Mouse (Mus musculus) limb, embryonic 10.5 days (tissue): Measurements from ENCODE around the gene Nkx2-5. TPM values are rescaled to one million over a fixed set of nuclear protein-coding genes. Genes with fewer than 3 reads are reported as not detected.

ENCODE experiments used
- DNase-seq: peaks from one replicate; pipeline ENCODE4 v3.0.0-alpha.2; 2017; ENCODE audit warnings: low spot score
- H3K27ac ChIP-seq: fragments of 300-500 bp; sonication (generic); 2 replicates; pipeline ENCODE4 v1.5.1; 2016; ENCODE audit warnings: mild to moderate bottlenecking
- H3K27me3 ChIP-seq: fragments of 300-500 bp; sonication (generic); 2 replicates; pipeline ENCODE4 v1.6.1; 2016; ENCODE audit warnings: low read depth, mild to moderate bottlenecking; ENCODE audit not compliant: poor library complexity, severe bottlenecking
- H3K36me3 ChIP-seq: fragments of 300-500 bp; sonication (generic); 2 replicates; pipeline ENCODE4 v1.6.1; 2016; ENCODE audit warnings: mild to moderate bottlenecking, moderate library complexity
- H3K4me1 ChIP-seq: fragments of 300-500 bp; sonication (generic); 2 replicates; pipeline ENCODE4 v1.6.1; 2016
- H3K4me3 ChIP-seq: fragments of 300-500 bp; sonication (generic); 2 replicates; pipeline ENCODE4 v1.5.1; 2016; ENCODE audit warnings: mild to moderate bottlenecking, moderate library complexity
- H3K9me3 ChIP-seq: fragments of 300-500 bp; sonication (generic); replicated peaks from 2 replicates; pipeline ENCODE4 v1.6.1; 2016; ENCODE audit warnings: mild to moderate bottlenecking
- WGBS: fragments of 180-500 bp; shearing (Covaris S2); methylation state at CpG from one replicate; pipeline ENCODE4 v1.1.7; 2016; 5-methylcytosine and 5-hydroxymethylcytosine counted together
- polyA plus RNA-seq: library from polyadenylated mRNA; unstranded; fragments of >200 nt; fragmentation: Nextera tagmentation; extraction: Ambion mirVana; gene quantifications from 2 replicates; pipeline ENCODE4 v1.2.1, GENCODE M21; 2016

Gene Nkx2-5
- polyA plus RNA-seq, 1 experiment from 2014 or later, result 0.14 TPM

DNA sequence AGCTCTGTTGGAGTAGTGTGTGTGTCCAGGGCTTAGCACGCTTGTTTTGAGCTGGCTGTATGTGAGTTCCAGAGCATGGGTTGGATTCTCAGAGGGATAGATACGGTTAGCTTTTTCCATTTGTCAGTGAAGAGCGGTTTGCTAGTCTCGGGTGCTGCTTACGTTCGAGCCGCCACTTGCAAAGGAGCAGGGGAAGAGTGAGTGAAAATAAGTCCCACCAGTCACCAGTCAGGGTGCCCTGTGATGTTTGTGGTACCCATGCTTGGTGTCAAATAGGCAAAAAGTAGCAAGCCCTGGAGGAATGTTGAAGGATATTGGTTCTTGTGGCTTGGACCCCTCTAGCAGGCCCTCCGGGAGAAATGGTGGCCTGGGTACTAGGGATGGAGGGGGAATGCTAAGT, 55.8 kb downstream of the Nkx2-5 start:
- DNase-seq, result no peak
- no peak overlapping the region for H3K27ac ChIP-seq
- H3K4me1 ChIP-seq, result no peaks in the 10 kb centered on the region
- no peak overlapping the region for H3K4me3 ChIP-seq
- peaks cover 92% of the 10 kb centered on the region for H3K36me3 ChIP-seq
- H3K27me3 ChIP-seq, result no peaks in the 10 kb centered on the region
- H3K9me3 ChIP-seq, result no peaks in the 10 kb centered on the region
- WGBS, result 93% methylated on average over 8 of the region's 8 CpGs

Other genes starting within 250 kb of the Nkx2-5 start
- 104 and 107 TPM in 2 replicates for gene Atp6v0e, start 181.8 kb downstream of the Nkx2-5 start, polyA plus RNA-seq
- gene Crebrf, start 129.4 kb downstream of the Nkx2-5 start, polyA plus RNA-seq, result 1.7 and 2.9 TPM in 2 replicates
- 46.0 and 46.9 TPM in 2 replicates for gene Bnip1, start 63.9 kb downstream of the Nkx2-5 start, polyA plus RNA-seq
- gene Kifc5b, start 72.1 kb upstream of the Nkx2-5 start, polyA plus RNA-seq, result 12.3 and 12.6 TPM in 2 replicates
- gene Phf1, start 88.0 kb upstream of the Nkx2-5 start, polyA plus RNA-seq, result 3.5 and 5.0 TPM in 2 replicates
- gene Cuta, start 94.6 kb upstream of the Nkx2-5 start, polyA plus RNA-seq, result 184 and 188 TPM in 2 replicates
- 2.8 and 3.1 TPM in 2 replicates for gene Syngap1, start 96.2 kb upstream of the Nkx2-5 start, polyA plus RNA-seq
- 20.6 and 22.0 TPM in 2 replicates for gene Zbtb9, start 128.2 kb upstream of the Nkx2-5 start, polyA plus RNA-seq
- gene Bak1, start 184.0 kb upstream of the Nkx2-5 start, polyA plus RNA-seq, result 3.7 and 4.6 TPM in 2 replicates
- 4.3 and 4.8 TPM in 2 replicates for gene Itpr3, start 212.3 kb upstream of the Nkx2-5 start, polyA plus RNA-seq